Mouse (Mus musculus): Measurements from ENCODE around the gene Ptprf. TPM values are rescaled to one million over a fixed set of nuclear protein-coding genes. Genes with fewer than 3 reads are reported as not detected.

Ptprf gene
- total RNA-seq, 1 experiment from 2014 or later, result 0.50 TPM

- ATAC-seq (replicated peaks; ENCODE audit: low read depth, poor library complexity, severe bottlenecking), result no peak
These were observed 2.7 kb downstream of the Ptprf start for GRCm38 (mm10) chr4:118288531-118288930.

GRCm38 (mm10) chr4:118286202-118286601 lies 5.0 kb downstream of the Ptprf start:
- ATAC-seq (replicated peaks; ENCODE audit: low read depth, poor library complexity, severe bottlenecking), result no peak

- ATAC-seq (replicated peaks; ENCODE audit: low read depth, poor library complexity, severe bottlenecking), result no peak
These were observed 9.0 kb downstream of the Ptprf start for GRCm38 (mm10) chr4:118282182-118282562.

- ATAC-seq (replicated peaks; ENCODE audit: low read depth, poor library complexity, severe bottlenecking), result no peak
These were observed 9.6 kb downstream of the Ptprf start for GRCm38 (mm10) chr4:118281444-118282181.

- ATAC-seq (replicated peaks; ENCODE audit: low read depth, poor library complexity, severe bottlenecking), result no peak
These were observed 10.7 kb downstream of the Ptprf start for GRCm38 (mm10) chr4:118280506-118280905.

- ATAC-seq (replicated peaks; ENCODE audit: low read depth, poor library complexity, severe bottlenecking), result 0 out of 2 replicates have a peak, but pooled peaks have one; percentile 31
These were observed 14.5 kb downstream of the Ptprf start for GRCm38 (mm10) chr4:118276520-118277232.

GRCm38 (mm10) chr4:118275601-118276519 lies 15.3 kb downstream of the Ptprf start:
- ATAC-seq (replicated peaks; ENCODE audit: low read depth, poor library complexity, severe bottlenecking), result no peak

- ATAC-seq (replicated peaks; ENCODE audit: low read depth, poor library complexity, severe bottlenecking), result no peak
These were observed 16.7 kb downstream of the Ptprf start for GRCm38 (mm10) chr4:118274521-118274920.

GRCm38 (mm10) chr4:118273998-118274397 lies 17.2 kb downstream of the Ptprf start:
- 0 out of 2 replicates have a peak, but pooled peaks have one; percentile 28 for ATAC-seq (replicated peaks; ENCODE audit: low read depth, poor library complexity, severe bottlenecking)

GRCm38 (mm10) chr4:118273545-118273944 lies 17.7 kb downstream of the Ptprf start:
- ATAC-seq (replicated peaks; ENCODE audit: low read depth, poor library complexity, severe bottlenecking), result no peak

GRCm38 (mm10) chr4:118272871-118273270 lies 18.3 kb downstream of the Ptprf start:
- peak; percentile 58 for ATAC-seq (replicated peaks; ENCODE audit: low read depth, poor library complexity, severe bottlenecking)

GRCm38 (mm10) chr4:118272258-118272657 lies 18.9 kb downstream of the Ptprf start:
- ATAC-seq (replicated peaks; ENCODE audit: low read depth, poor library complexity, severe bottlenecking), result no peak

GRCm38 (mm10) chr4:118271556-118272074 lies 19.6 kb downstream of the Ptprf start:
- ATAC-seq (replicated peaks; ENCODE audit: low read depth, poor library complexity, severe bottlenecking), result no peak

- no peak for ATAC-seq (replicated peaks; ENCODE audit: low read depth, poor library complexity, severe bottlenecking)
These were observed 20.5 kb downstream of the Ptprf start for GRCm38 (mm10) chr4:118270706-118271105.

- ATAC-seq (replicated peaks; ENCODE audit: low read depth, poor library complexity, severe bottlenecking), result no peak
These were observed 21.2 kb downstream of the Ptprf start for GRCm38 (mm10) chr4:118269999-118270398.

- ATAC-seq (replicated peaks; ENCODE audit: low read depth, poor library complexity, severe bottlenecking), result no peak
These were observed 22.6 kb downstream of the Ptprf start for GRCm38 (mm10) chr4:118268429-118269212.

GRCm38 (mm10) chr4:118265557-118265956 lies 25.6 kb downstream of the Ptprf start:
- no peak for ATAC-seq (replicated peaks; ENCODE audit: low read depth, poor library complexity, severe bottlenecking)

GRCm38 (mm10) chr4:118261771-118262473 lies 29.3 kb downstream of the Ptprf start:
- no peak for ATAC-seq (replicated peaks; ENCODE audit: low read depth, poor library complexity, severe bottlenecking)

GRCm38 (mm10) chr4:118261291-118261690 lies 29.9 kb downstream of the Ptprf start:
- ATAC-seq (replicated peaks; ENCODE audit: low read depth, poor library complexity, severe bottlenecking), result 0 out of 2 replicates have a peak, but pooled peaks have one; percentile 2
